Mouse (Mus musculus): ENCODE results near the gene Slc25a12. TPM values are rescaled to one million over a fixed set of nuclear protein-coding genes. Genes with fewer than 3 reads are reported as not detected.

Gene Slc25a12
- total RNA-seq (2014; rRNA removed) (142 and 145 TPM in 2 replicates), polyA plus RNA-seq (2015; fragmentation: Nextera tagmentation; extraction: Ambion mirVana) (118 and 120 TPM in 2 replicates)

GRCm38 (mm10) chr2:71367125-71367880, at the start of gene Slc25a12:
TSS of gene Slc25a12 (minus strand) at chr2:71367749.
- peak within 1 kb of the TSS; percentile 65 for H3K4me2 ChIP-seq (ENCODE audit: low read depth, low read length, poor library complexity, severe bottlenecking)
- under 1% methylated on average over 57 of the region's 57 CpGs for WGBS

GRCm38 (mm10) chr2:71405613-71406012, 38.1 kb upstream of the Slc25a12 start:
- no peak overlapping the region for H3K4me2 ChIP-seq (ENCODE audit: low read depth, low read length, poor library complexity, severe bottlenecking)
- ATAC-seq (ENCODE audit: low FRiP score) (no peak), DNase-seq (ENCODE audit: low spot score) (no peak)
- no peak overlapping the region for H3K9ac ChIP-seq (replicated peaks; ENCODE audit: low read length, poor library complexity, severe bottlenecking)
- no peaks in the 10 kb centered on the region for H3K4me1 ChIP-seq (ENCODE audit: insufficient read depth, low read length)
- H3K9me3 ChIP-seq (ENCODE audit: low read length): no peaks in the 10 kb centered on the region
- no peak overlapping the region for H3K4me3 ChIP-seq (ENCODE audit: low read depth, low read length)
- no peaks in the 10 kb centered on the region for H3K36me3 ChIP-seq (ENCODE audit: insufficient read depth, low read length)
- H3K27me3 ChIP-seq (ENCODE audit: insufficient read depth, low read length): no peaks in the 10 kb centered on the region
- TF ChIP-seq CTCF (IDR thresholded peaks at IDR 0.05): no peak
- H3K27ac ChIP-seq (ENCODE audit: low read depth, low read length): no peak overlapping the region
- WGBS: 95% methylated on average over 1 of the region's 1 CpGs

More at GRCm38 (mm10) chr2:71367125-71367880, at the start of gene Slc25a12:
- ATAC-seq (ENCODE audit: low FRiP score) (peak; percentile 93), DNase-seq (ENCODE audit: low spot score) (peak; percentile 93)
- H3K27me3 ChIP-seq (ENCODE audit: insufficient read depth, low read length): no peaks in the 10 kb centered on the region
- peak within 1 kb of the TSS; percentile 87 for H3K27ac ChIP-seq (ENCODE audit: low read depth, low read length)
- peaks cover 7% of the 10 kb centered on the region for H3K4me1 ChIP-seq (ENCODE audit: insufficient read depth, low read length)
- no peaks in the 10 kb centered on the region for H3K36me3 ChIP-seq (ENCODE audit: insufficient read depth, low read length)
- peak within 1 kb of the TSS; percentile 91 for H3K9ac ChIP-seq (replicated peaks; ENCODE audit: low read length, poor library complexity, severe bottlenecking)
- no peak for TF ChIP-seq CTCF (IDR thresholded peaks at IDR 0.05)
- H3K9me3 ChIP-seq (ENCODE audit: low read length): no peaks in the 10 kb centered on the region
- H3K4me3 ChIP-seq (ENCODE audit: low read depth, low read length): peak within 1 kb of the TSS; percentile 92

- WGBS: 61% methylated on average over 9 of the region's 9 CpGs
- Histone ChIP-seq H3K9me3 (ENCODE audit: low read length) (no peaks in the 10 kb centered on the region), H3K36me3 (ENCODE audit: insufficient read depth, low read length) (no peaks in the 10 kb centered on the region), H3K4me2 (ENCODE audit: low read depth, low read length, poor library complexity, severe bottlenecking) (peak overlapping the region; percentile 93), H3K4me1 (ENCODE audit: insufficient read depth, low read length) (no peaks in the 10 kb centered on the region), H3K27me3 (ENCODE audit: insufficient read depth, low read length) (no peaks in the 10 kb centered on the region), H3K9ac (replicated peaks; ENCODE audit: low read length, poor library complexity, severe bottlenecking) (no peak overlapping the region; the same call in 1 of the 2 replicates), H3K4me3 (ENCODE audit: low read depth, low read length) (peak overlapping the region; percentile 86), H3K27ac (ENCODE audit: low read depth, low read length) (no peak overlapping the region)
- DNase-seq (ENCODE audit: low spot score) (no peak), ATAC-seq (ENCODE audit: low FRiP score) (no peak)
- TF ChIP-seq CTCF (IDR thresholded peaks at IDR 0.05): no peak
Measured at GRCm38 (mm10) chr2:71389864-71390263, 22.3 kb upstream of the Slc25a12 start.

GRCm38 (mm10) chr2:71388951-71389763, 21.6 kb upstream of the Slc25a12 start, which contains the start of gene Hat1:
TSS of gene Hat1 (plus strand) at chr2:71388958.
- peak within 1 kb of the TSS; percentile 86 for H3K4me3 ChIP-seq (ENCODE audit: low read depth, low read length)
- H3K36me3 ChIP-seq (ENCODE audit: insufficient read depth, low read length): no peaks in the 10 kb centered on the region
- H3K4me1 ChIP-seq (ENCODE audit: insufficient read depth, low read length): no peaks in the 10 kb centered on the region
- H3K27me3 ChIP-seq (ENCODE audit: insufficient read depth, low read length): no peaks in the 10 kb centered on the region
- peak within 1 kb of the TSS; percentile 93 for H3K4me2 ChIP-seq (ENCODE audit: low read depth, low read length, poor library complexity, severe bottlenecking)
- H3K9me3 ChIP-seq (ENCODE audit: low read length): no peaks in the 10 kb centered on the region
- peak; percentile 96 for DNase-seq (ENCODE audit: low spot score)
- under 1% methylated on average over 59 of the region's 66 CpGs for WGBS
- TF ChIP-seq CTCF (IDR thresholded peaks at IDR 0.05): peak; percentile 20; the same call in 1 of the 2 replicates
- ATAC-seq (ENCODE audit: low FRiP score): peak; percentile 98
- H3K9ac ChIP-seq (replicated peaks; ENCODE audit: low read length, poor library complexity, severe bottlenecking): peak within 1 kb of the TSS; percentile 62
- no peak within 1 kb of the TSS for H3K27ac ChIP-seq (ENCODE audit: low read depth, low read length)

- no peak for TF ChIP-seq CTCF (IDR thresholded peaks at IDR 0.05)
- Histone ChIP-seq H3K27ac (ENCODE audit: low read depth, low read length) (no peak overlapping the region), H3K4me3 (ENCODE audit: low read depth, low read length) (no peak overlapping the region), H3K9me3 (ENCODE audit: low read length) (no peaks in the 10 kb centered on the region), H3K9ac (replicated peaks; ENCODE audit: low read length, poor library complexity, severe bottlenecking) (no peak overlapping the region), H3K27me3 (ENCODE audit: insufficient read depth, low read length) (no peaks in the 10 kb centered on the region), H3K36me3 (ENCODE audit: insufficient read depth, low read length) (no peaks in the 10 kb centered on the region), H3K4me2 (ENCODE audit: low read depth, low read length, poor library complexity, severe bottlenecking) (no peak overlapping the region), H3K4me1 (ENCODE audit: insufficient read depth, low read length) (no peaks in the 10 kb centered on the region)
- DNase-seq (ENCODE audit: low spot score) (no peak), ATAC-seq (ENCODE audit: low FRiP score) (no peak)
- 94% methylated on average over 6 of the region's 6 CpGs for WGBS
Measured at GRCm38 (mm10) chr2:71387766-71388165, 20.2 kb upstream of the Slc25a12 start.
